Mouse (Mus musculus) testis, adult 2 months (tissue): ENCODE measurements at regions not wholly inside any gene's neighbourhood (a gene's known extent, or its start where the extent isn't known, plus 50 kb on each side); places are given as distances from the start of the nearest gene placed in this dataset.

Experiments
- H3K27ac ChIP-seq: fragments of 200-500 bp; 2 replicates; pipeline ENCODE4 v1.5.1; 2012; ENCODE audit warnings: low read depth, low read length; ENCODE audit not compliant: control insufficient read depth, insufficient read depth
- H3K27me3 ChIP-seq: fragments of 200-500 bp; 2 replicates; pipeline ENCODE4 v1.6.1; 2012; ENCODE audit warnings: mild to moderate bottlenecking, low read length, moderate library complexity; ENCODE audit not compliant: control insufficient read depth, insufficient read depth
- H3K36me3 ChIP-seq: fragments of 200-500 bp; 2 replicates; pipeline ENCODE4 v1.6.1; 2012; ENCODE audit warnings: mild to moderate bottlenecking, low read length; ENCODE audit not compliant: control insufficient read depth, insufficient read depth
- H3K4me1 ChIP-seq: fragments of 200-500 bp; 2 replicates; pipeline ENCODE4 v1.6.1; 2012; ENCODE audit warnings: low read length; ENCODE audit not compliant: control insufficient read depth, insufficient read depth
- H3K4me3 ChIP-seq: fragments of 200-500 bp; 2 replicates; pipeline ENCODE4 v1.5.1; 2012; ENCODE audit warnings: low read depth, mild to moderate bottlenecking, low read length, moderate library complexity, mixed read lengths; ENCODE audit not compliant: control insufficient read depth
- CTCF ChIP-seq: fragments of 200-500 bp; IDR thresholded peaks from 2 replicates; pipeline ENCODE4 v1.5.1; 2012; ENCODE audit warnings: low read depth, mild to moderate bottlenecking, inconsistent platforms, low read length, moderate library complexity; ENCODE audit not compliant: control insufficient read depth, insufficient read depth, insufficient replicate concordance
- POLR2A ChIP-seq: fragments of 200-500 bp; IDR thresholded peaks from 2 replicates; pipeline ENCODE4 v1.6.1; 2012; ENCODE audit warnings: low read depth, mild to moderate bottlenecking, inconsistent platforms, low read length, moderate library complexity; ENCODE audit not compliant: control insufficient read depth

GRCm38 (mm10) chr12:104593526-104594155, 120.5 kb upstream of the Gsc start:
- Histone ChIP-seq H3K4me1 (peaks cover 6% of the 10 kb centered on the region), H3K36me3 (no peaks in the 10 kb centered on the region), H3K4me3 (no peak overlapping the region), H3K27ac (no peak overlapping the region), H3K27me3 (no peaks in the 10 kb centered on the region)
- TF ChIP-seq POLR2A (no peak), CTCF (no peak)

DNA sequence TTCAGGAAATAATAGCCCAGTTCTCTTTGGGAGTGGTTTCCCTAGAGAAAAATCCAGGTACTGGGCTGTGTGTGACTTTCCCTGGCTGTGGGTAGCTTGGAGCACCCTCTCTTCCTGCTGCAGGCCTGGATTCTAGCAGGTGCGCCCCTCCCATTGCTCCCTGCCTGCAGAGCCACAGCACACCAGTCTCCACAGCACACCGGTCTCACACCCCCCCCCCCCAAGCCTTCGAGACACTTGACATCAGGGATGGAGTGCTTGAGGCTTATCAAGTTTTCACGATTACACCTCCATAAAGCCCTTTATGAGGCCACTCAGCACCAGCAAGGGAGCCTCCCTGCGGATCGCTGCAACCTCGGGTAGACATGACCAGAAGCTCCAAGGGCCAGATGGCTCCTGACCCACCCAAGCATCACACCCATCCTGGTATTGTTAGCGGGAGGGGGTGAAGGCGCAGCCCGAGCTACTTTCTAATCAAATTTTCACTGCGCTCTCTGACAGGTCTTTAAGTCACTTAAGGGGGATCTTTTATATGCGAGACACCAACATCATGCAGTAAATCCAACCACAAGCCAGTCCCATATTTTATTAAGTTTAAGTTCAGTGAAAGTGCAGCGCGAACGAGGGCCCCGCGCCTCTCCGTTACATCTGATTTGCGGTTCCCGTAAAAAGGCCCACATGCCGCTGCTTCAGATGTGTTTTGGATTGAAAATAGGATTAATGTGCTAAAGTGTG, 119.8 kb upstream of the Gsc start:
- no peak overlapping the region for H3K27ac ChIP-seq
- H3K4me3 ChIP-seq = no peak overlapping the region
- H3K36me3 ChIP-seq = no peaks in the 10 kb centered on the region
- H3K27me3 ChIP-seq = no peaks in the 10 kb centered on the region
- no peak for TF ChIP-seq POLR2A
- no peak for TF ChIP-seq CTCF
- peaks cover 6% of the 10 kb centered on the region for H3K4me1 ChIP-seq

DNA sequence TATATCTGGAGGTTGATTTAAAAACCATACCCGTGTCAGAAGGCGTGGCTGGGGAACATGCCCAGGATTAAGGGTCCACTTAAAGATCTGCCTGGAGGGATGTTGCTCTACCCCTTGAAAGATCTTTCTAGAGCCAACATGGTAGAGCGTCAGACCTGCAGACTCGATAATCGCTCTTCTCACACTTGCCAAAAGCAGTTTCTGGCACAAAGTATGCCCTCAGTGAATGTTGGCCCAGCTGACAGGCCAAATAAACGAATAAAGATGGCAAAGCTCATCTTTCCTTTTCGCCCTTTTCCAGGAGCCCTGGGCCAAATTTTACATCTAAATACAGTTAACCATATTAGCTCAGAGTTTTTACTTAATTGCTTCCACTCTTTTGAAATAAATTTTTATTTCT, 118.4 kb upstream of the Gsc start:
- Histone ChIP-seq H3K27ac (no peak overlapping the region), H3K27me3 (no peaks in the 10 kb centered on the region), H3K36me3 (no peaks in the 10 kb centered on the region), H3K4me1 (peaks cover 6% of the 10 kb centered on the region), H3K4me3 (no peak overlapping the region)
- TF ChIP-seq CTCF = no peak
- no peak for TF ChIP-seq POLR2A

- TF ChIP-seq CTCF = no peak
- TF ChIP-seq POLR2A = no peak
- Histone ChIP-seq H3K4me1 (peaks cover 6% of the 10 kb centered on the region), H3K4me3 (no peak overlapping the region), H3K27me3 (no peaks in the 10 kb centered on the region), H3K36me3 (no peaks in the 10 kb centered on the region), H3K27ac (no peak overlapping the region)
These were observed 117.2 kb upstream of the Gsc start for GRCm38 (mm10) chr12:104590291-104590690.

- no peaks in the 10 kb centered on the region for H3K36me3 ChIP-seq
- TF ChIP-seq CTCF = no peak
- no peak for TF ChIP-seq POLR2A
- peak overlapping the region; percentile 57 for H3K4me3 ChIP-seq
- H3K4me1 ChIP-seq = peaks cover 9% of the 10 kb centered on the region
- H3K27me3 ChIP-seq = no peaks in the 10 kb centered on the region
- H3K27ac ChIP-seq = no peak overlapping the region
These were observed 111.3 kb upstream of the Gsc start for GRCm38 (mm10) chr12:104584408-104584807.

- TF ChIP-seq CTCF (no peak), POLR2A (no peak)
- Histone ChIP-seq H3K4me3 (no peak overlapping the region), H3K36me3 (no peaks in the 10 kb centered on the region), H3K27ac (no peak overlapping the region), H3K4me1 (peaks cover 9% of the 10 kb centered on the region), H3K27me3 (no peaks in the 10 kb centered on the region)
These were observed 107.7 kb upstream of the Gsc start for GRCm38 (mm10) chr12:104580796-104581195.

DNA sequence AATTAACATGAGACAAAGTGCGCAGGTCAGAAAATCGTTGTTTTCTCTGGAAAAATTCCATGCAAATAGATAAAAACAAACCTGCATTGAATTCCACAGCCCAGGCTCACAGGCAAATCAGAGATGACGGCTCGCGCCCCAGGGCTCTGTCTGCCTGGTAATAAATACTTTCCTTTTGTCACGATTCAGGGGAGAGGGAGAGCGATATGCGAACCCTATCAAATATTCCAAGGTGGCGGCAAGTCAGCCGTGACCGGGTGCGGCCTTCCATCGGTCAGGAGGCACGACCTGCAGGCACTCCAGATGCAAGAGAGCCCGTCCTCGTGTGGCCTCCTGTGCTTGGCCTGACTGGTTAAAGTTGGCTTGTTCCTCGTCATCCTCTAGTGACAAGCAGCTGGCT, 94.5 kb upstream of the Gsc start:
- TF ChIP-seq POLR2A = no peak
- no peak for TF ChIP-seq CTCF
- Histone ChIP-seq H3K27ac (no peak overlapping the region), H3K27me3 (no peaks in the 10 kb centered on the region), H3K36me3 (no peaks in the 10 kb centered on the region), H3K4me3 (peak overlapping the region; percentile 6), H3K4me1 (peaks cover 4% of the 10 kb centered on the region; the same call in 1 of the 2 replicates)
